Mouse (Mus musculus): ENCODE measurements at regions not wholly inside any gene's neighbourhood (a gene's known extent, or its start where the extent isn't known, plus 50 kb on each side); places are given as distances from the start of the nearest gene placed in this dataset.
"Not testable (repeated sequence)": the region's sequence is repeated elsewhere in the genome, so short reads cannot be mapped to it uniquely, and the experiment has no call there.

DNA sequence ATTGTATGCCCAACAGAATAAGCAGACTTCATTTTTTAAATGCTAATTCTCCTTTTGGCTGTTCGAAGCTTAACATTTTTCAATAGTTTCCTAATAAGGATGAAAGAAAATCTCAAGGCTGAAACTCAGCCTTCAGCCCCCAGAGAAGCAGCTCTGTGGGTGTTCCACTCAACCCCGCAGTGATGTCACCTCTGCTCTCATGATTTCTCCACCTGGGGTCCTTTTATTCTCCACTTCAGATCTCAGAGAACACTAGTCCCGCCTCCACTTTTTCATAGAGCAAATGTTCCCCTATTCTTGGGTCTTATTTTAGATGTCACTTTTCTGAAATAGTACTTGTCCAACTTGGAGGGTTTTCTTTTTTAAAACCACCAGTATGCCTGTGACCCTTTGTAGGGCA lies 567.3 kb downstream of the Cntn3 start:
- Histone ChIP-seq H3K9me3 (no peaks in the 10 kb centered on the region), H3K27me3 (replicated peaks) (no peaks in the 10 kb centered on the region), H3K4me3 (replicated peaks) (no peak overlapping the region), H3K36me3 (replicated peaks; ENCODE audit: low read length) (no peaks in the 10 kb centered on the region), H3K4me1 (no peaks in the 10 kb centered on the region)
- TF ChIP-seq GATA1 (IDR thresholded peaks at IDR 0.05; ENCODE audit: borderline replicate concordance, low read length) (no peak), FLI1 (IDR thresholded peaks at IDR 0.05; ENCODE audit: low read length) (no peak)

DNA sequence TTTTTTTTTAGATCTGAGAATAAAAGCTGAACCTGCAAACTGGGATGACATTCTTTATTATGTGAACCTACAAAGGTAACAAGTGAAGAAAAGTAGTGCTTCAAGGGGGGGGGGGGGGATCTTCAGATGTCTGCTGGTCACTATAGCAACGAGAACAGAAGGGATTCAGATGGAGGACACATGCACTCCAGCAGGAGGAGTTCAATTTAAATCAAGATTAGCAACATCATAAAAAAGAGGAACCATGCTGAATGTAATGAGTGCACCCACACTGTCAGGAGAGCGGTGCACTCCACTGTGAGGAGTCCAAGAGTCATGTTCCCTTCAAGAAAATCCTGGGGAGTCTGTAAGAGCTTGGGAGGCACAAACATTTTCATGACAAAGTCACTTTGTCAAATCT lies 574.7 kb downstream of the Cntn3 start:
- Histone ChIP-seq H3K27me3 (replicated peaks) (no peaks in the 10 kb centered on the region), H3K36me3 (replicated peaks; ENCODE audit: low read length) (no peaks in the 10 kb centered on the region), H3K4me1 (no peaks in the 10 kb centered on the region), H3K4me3 (replicated peaks) (no peak overlapping the region), H3K9me3 (no peaks in the 10 kb centered on the region)
- TF ChIP-seq FLI1 (IDR thresholded peaks at IDR 0.05; ENCODE audit: low read length) (no peak), GATA1 (IDR thresholded peaks at IDR 0.05; ENCODE audit: borderline replicate concordance, low read length) (no peak)

DNA sequence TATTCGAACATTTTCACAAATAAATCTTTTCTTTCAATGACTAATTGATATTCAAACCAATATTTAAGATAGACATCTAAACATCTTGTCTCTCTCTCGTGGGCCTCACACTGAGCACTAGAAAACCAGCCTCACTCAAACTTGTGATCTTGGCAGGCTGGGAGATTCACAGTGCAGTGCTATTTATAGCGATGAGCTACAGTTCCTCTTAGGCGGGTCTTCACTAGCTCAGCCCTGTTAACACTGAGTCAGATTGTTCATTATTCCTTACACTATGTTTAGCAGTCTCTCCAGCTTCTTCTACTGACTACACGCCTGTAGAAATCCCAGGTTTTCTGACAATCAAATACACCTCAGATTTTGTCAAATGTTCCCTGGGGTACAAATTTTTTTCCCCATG lies 575.3 kb downstream of the Cntn3 start:
- no peaks in the 10 kb centered on the region for H3K27me3 ChIP-seq (replicated peaks)
- no peak overlapping the region for H3K4me3 ChIP-seq (replicated peaks)
- TF ChIP-seq GATA1 (IDR thresholded peaks at IDR 0.05; ENCODE audit: borderline replicate concordance, low read length) (no peak), FLI1 (IDR thresholded peaks at IDR 0.05; ENCODE audit: low read length) (no peak)
- no peaks in the 10 kb centered on the region for H3K4me1 ChIP-seq
- H3K9me3 ChIP-seq = no peaks in the 10 kb centered on the region
- H3K36me3 ChIP-seq (replicated peaks; ENCODE audit: low read length) = no peaks in the 10 kb centered on the region

DNA sequence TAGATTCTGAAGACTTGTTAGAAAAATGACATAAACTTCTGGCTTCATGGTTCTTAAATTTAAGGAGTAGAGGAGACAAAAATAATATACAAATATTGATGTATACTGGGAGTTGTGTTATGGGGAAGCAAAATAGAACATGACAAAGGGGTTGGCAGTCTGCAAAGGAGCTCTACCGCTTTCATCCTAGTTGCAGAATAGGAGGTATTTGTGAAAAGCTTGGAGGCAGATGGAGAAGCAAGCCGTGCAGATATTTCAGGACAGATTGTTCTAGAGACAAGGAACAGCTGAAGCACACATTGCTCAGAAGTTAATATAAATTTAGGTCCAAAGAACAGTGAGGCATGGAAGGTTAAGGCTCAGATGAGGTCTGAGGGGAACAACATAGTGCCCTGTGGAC lies 580.1 kb downstream of the Cntn3 start:
- TF ChIP-seq FLI1 (IDR thresholded peaks at IDR 0.05; ENCODE audit: low read length) (no peak), GATA1 (IDR thresholded peaks at IDR 0.05; ENCODE audit: borderline replicate concordance, low read length) (no peak)
- H3K4me3 ChIP-seq (replicated peaks) = no peak overlapping the region

DNA sequence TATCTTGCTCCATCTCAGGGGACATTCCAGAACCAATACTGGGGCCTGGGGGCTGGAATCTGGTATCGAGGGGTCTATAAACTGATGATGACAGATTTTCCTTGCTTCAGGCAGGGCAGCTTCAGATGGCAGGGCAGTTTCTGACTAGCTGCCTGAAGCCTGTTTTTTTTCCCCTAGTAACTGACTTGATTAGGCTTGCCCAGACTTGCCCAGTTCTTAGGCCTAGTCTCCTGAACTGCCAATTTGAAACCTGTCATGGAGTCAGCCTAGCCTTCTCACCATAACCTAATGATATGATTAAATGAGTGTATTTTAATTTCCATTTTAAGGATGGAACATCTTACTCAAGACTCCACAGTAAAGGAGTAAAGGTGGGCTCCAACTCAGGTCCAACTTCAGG lies 591.2 kb downstream of the Cntn3 start:
- Histone ChIP-seq H3K27me3 (replicated peaks) (no peaks in the 10 kb centered on the region), H3K4me1 (no peaks in the 10 kb centered on the region)

More for the DNA sequence above, 580.1 kb downstream of the Cntn3 start:
- no peaks in the 10 kb centered on the region for H3K9me3 ChIP-seq
- no peaks in the 10 kb centered on the region for H3K4me1 ChIP-seq
- H3K36me3 ChIP-seq (replicated peaks; ENCODE audit: low read length) = no peaks in the 10 kb centered on the region
- no peaks in the 10 kb centered on the region for H3K27me3 ChIP-seq (replicated peaks)

DNA sequence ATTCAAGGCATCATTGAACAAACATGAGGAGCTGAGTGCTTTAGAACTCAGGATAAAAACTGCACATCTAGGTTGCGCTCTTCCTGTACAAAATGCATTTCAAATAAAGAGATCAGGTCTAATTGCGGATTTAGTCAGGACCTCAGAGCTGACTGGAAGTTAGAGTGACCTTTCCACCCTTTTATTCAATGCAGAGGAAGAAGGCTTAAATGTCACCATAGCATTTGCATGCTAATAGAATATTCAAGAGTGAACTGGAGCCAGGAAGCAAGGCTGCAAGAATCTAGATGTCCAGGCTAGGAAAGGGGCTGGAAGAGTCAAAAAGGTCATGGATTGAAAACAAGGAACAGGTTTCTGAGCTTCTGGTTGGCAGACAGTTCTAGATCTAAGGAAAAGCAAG lies 593.7 kb downstream of the Cntn3 start:
- Histone ChIP-seq H3K27me3 (replicated peaks) (no peaks in the 10 kb centered on the region), H3K9me3 (no peaks in the 10 kb centered on the region), H3K36me3 (replicated peaks; ENCODE audit: low read length) (no peaks in the 10 kb centered on the region), H3K4me3 (replicated peaks) (no peak overlapping the region), H3K4me1 (no peaks in the 10 kb centered on the region)
- TF ChIP-seq GATA1 (IDR thresholded peaks at IDR 0.05; ENCODE audit: borderline replicate concordance, low read length) (no peak), FLI1 (IDR thresholded peaks at IDR 0.05; ENCODE audit: low read length) (no peak)

More for the DNA sequence above, 591.2 kb downstream of the Cntn3 start:
- Histone ChIP-seq H3K9me3 (no peaks in the 10 kb centered on the region), H3K4me3 (replicated peaks) (no peak overlapping the region), H3K36me3 (replicated peaks; ENCODE audit: low read length) (no peaks in the 10 kb centered on the region)
- TF ChIP-seq FLI1 (IDR thresholded peaks at IDR 0.05; ENCODE audit: low read length) (no peak), GATA1 (IDR thresholded peaks at IDR 0.05; ENCODE audit: borderline replicate concordance, low read length) (no peak)

DNA sequence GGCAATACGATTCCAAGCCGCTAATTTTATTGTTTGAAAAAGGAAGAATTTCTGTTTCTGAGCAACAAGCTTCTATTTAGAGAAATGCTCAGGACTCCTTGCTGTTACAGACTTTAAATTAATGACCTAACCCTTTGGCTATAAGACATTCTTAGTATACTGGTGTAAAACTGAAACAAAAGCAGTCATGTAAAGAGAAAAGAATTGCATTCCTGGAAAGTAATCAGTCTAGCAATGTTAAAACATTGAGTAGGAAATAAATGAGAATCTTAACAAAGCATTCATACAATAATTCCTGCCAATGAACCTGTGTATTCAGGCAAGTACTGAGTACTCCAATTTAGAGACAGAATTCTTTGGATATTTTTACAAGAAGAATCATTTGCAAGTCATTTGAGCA lies 587.2 kb upstream of the Pdzrn3 start:
- Histone ChIP-seq H3K27me3 (replicated peaks) (no peaks in the 10 kb centered on the region), H3K4me1 (no peaks in the 10 kb centered on the region), H3K4me3 (replicated peaks) (no peak overlapping the region), H3K36me3 (replicated peaks; ENCODE audit: low read length) (no peaks in the 10 kb centered on the region), H3K9me3 (no peaks in the 10 kb centered on the region)
- TF ChIP-seq GATA1 (IDR thresholded peaks at IDR 0.05; ENCODE audit: borderline replicate concordance, low read length) (no peak), FLI1 (IDR thresholded peaks at IDR 0.05; ENCODE audit: low read length) (no peak)

DNA sequence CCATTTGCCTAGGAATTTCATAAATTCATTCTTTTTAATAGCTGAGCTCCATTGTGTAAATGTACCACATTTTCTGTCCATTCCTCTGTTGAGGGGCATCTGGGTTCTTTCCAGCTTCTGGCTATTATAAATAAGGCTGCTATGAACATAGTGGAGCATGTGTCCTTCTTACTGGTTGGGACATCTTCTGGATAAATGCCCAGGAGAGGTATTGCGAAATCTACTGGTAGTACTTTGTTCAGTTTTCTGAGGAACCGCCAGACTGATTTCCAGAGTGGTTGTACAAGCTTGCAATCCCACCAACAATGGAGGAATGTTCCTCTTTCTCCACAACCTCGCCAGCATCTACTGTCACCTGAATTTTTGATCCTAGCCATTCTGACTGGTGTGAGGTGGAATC lies 583.8 kb upstream of the Pdzrn3 start:
- H3K9me3 ChIP-seq; H3K27me3 ChIP-seq (replicated peaks); H3K4me1 ChIP-seq; H3K4me3 ChIP-seq (replicated peaks); H3K36me3 ChIP-seq (replicated peaks; ENCODE audit: low read length): not testable (repeated sequence)

DNA sequence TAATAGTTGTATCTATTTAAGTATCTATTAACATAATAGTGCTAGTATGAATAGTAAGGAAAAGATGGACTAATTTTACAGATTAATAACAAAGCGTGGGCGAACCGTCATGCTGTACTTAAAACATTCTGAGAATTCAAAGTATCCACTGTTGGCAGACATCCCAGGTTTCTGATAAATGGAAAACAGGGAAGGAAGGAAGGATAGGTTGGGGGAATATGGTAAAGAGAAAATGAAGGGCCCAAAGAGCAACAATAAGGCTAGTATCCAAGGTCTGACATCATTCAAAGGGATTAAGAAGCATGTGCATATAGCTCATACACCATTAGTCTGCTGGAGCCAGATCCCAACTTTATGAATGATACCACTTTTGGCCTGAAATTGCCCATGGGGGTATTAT lies 572.0 kb upstream of the Pdzrn3 start:
- no peaks in the 10 kb centered on the region for H3K9me3 ChIP-seq
- TF ChIP-seq FLI1 (IDR thresholded peaks at IDR 0.05; ENCODE audit: low read length) = no peak
- TF ChIP-seq GATA1 (IDR thresholded peaks at IDR 0.05; ENCODE audit: borderline replicate concordance, low read length) = no peak
- H3K4me3 ChIP-seq (replicated peaks) = no peak overlapping the region
- no peaks in the 10 kb centered on the region for H3K36me3 ChIP-seq (replicated peaks; ENCODE audit: low read length)
- H3K4me1 ChIP-seq = no peaks in the 10 kb centered on the region
- no peaks in the 10 kb centered on the region for H3K27me3 ChIP-seq (replicated peaks)

DNA sequence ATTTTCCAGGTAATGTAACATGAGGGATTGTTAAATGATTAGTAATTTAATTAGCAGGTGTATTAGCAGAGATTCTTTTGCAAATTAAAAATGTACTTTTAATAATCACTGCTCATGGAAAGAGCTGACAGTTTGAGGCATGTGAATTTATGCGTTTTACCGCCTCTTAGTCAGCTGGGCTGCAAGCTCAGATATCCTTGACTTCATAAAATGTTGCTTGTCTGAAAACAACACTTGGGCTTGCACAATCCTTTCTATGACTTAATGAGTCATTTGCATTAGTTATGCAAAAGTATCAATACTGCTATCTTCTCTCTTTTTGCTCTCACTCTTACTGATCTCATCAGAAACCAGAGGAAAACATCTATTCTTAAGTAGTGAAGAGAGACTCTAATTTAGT lies 571.3 kb upstream of the Pdzrn3 start:
- Histone ChIP-seq H3K9me3 (no peaks in the 10 kb centered on the region), H3K4me3 (replicated peaks) (no peak overlapping the region), H3K27me3 (replicated peaks) (no peaks in the 10 kb centered on the region), H3K36me3 (replicated peaks; ENCODE audit: low read length) (no peaks in the 10 kb centered on the region), H3K4me1 (no peaks in the 10 kb centered on the region)
- TF ChIP-seq FLI1 (IDR thresholded peaks at IDR 0.05; ENCODE audit: low read length) = no peak
- TF ChIP-seq GATA1 (IDR thresholded peaks at IDR 0.05; ENCODE audit: borderline replicate concordance, low read length) = no peak

DNA sequence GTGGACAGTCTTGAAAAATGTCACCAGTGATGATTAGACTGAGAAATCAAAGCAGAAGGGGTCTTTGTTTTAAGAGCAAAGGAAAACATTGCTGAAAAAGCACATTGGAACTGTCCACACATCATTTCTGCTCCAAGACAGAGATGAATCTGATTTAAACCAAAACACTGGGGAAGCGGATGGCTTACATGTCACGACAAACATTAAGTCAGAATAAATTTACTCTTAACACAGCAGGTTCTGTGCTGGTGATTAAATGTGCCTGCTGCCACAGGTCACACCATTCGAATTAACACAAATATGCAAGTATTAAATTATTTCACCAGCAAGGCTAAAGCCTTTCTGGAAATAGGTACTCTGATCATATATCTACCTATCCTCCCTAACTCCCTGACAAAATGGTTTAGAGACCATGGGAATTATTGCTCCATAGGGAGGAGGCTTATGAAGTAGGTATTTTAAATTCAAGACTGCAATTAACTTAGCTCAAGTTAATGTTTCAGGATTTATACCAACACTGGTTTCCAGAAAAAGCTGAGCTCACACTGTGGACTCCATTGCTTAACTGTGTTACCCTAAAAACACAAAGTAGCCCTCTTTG lies 562.7 kb upstream of the Pdzrn3 start:
- Histone ChIP-seq H3K36me3 (replicated peaks; ENCODE audit: low read length) (no peaks in the 10 kb centered on the region), H3K27me3 (replicated peaks) (no peaks in the 10 kb centered on the region), H3K9me3 (no peaks in the 10 kb centered on the region; the same call in 1 of the 2 replicates), H3K4me1 (no peaks in the 10 kb centered on the region), H3K4me3 (replicated peaks) (no peak overlapping the region)
- TF ChIP-seq GATA1 (IDR thresholded peaks at IDR 0.05; ENCODE audit: borderline replicate concordance, low read length) = no peak
- no peak for TF ChIP-seq FLI1 (IDR thresholded peaks at IDR 0.05; ENCODE audit: low read length)

All from megakaryocyte, embryonic 14.5 days (primary cell).